Comparison of ENCODE assay signal across 18 mouse cellular contexts in genomic region chr11:77464684-77465083, GRCm38 (mm10). TPM values are rescaled to one million over a fixed set of nuclear protein-coding genes. Genes with fewer than 3 reads are reported as not detected.
DNase-seq lines count a peak whose midpoint lies in the region; ATAC-seq and TF ChIP-seq lines count a peak whose summit lies in the region.
"Had no signal": no experiment of that assay in that cellular context is flagged by ENCODE, and none has a peak within 500 bp of the region (broad histone marks: within the 10 kb centered on the region; RNA-seq: fewer than 3 reads in every experiment).

No protein-coding gene starts in this region.

- 29% methylated on average over 4 of the region's 4 CpGs for WGBS in lung, postnatal 0 days

- no peaks in the 10 kb centered on the region for H3K9me3 ChIP-seq in lung, postnatal 0 days (ENCODE audit: low read length)
- H3K9me3 ChIP-seq: intestine, embryonic 15.5 days; liver, embryonic 13.5 days; neural tube, embryonic 12.5 days had no signal

- peak; percentile 69 for DNase-seq in lung, postnatal 0 days (ENCODE audit: low spot score)
- DNase-seq in lung, postnatal 10 days, result no peak
- peak; percentile 51 for DNase-seq in NIH3T3 (ENCODE audit: low read depth)
- DNase-seq in brain, adult 2 months (ENCODE audit: low read depth, low spot score), result peak; percentile 59
- peak; percentile 68 to 77 for DNase-seq in heart, postnatal 10 days
- no peak for DNase-seq in testis, postnatal 14 days (ENCODE audit: low spot score)
- no peak for DNase-seq in frontal cortex, postnatal 25 days (ENCODE audit: low spot score in 2 of 2)
- DNase-seq in thymus, postnatal 14 days, result no peak
- DNase-seq: cerebellum, adult 2 months; gastrocnemius, postnatal 25 days; kidney, postnatal 10 days; liver, embryonic 13.5 days; midbrain, embryonic 14.5 days had no signal

- H3K4me2 ChIP-seq in lung, postnatal 0 days (replicated peaks; ENCODE audit: low read depth, low read length), result no peak overlapping the region
- H3K4me2 ChIP-seq: intestine, embryonic 15.5 days; liver, embryonic 13.5 days; neural tube, embryonic 12.5 days had no signal

- intact Hi-C loops in heart, postnatal 10 days (cut with DNase I), result loop anchor here (2.0 to 5.0 kb wide), 3 partner anchors 22 to 247 kb away; partner anchors contain the start of gene Ssh2

- no peak overlapping the region for H3K4me3 ChIP-seq in lung, postnatal 0 days (ENCODE audit: low read depth, low read length)
- H3K4me3 ChIP-seq: erythroblast, embryonic 14.5 days; intestine, embryonic 15.5 days; liver, embryonic 13.5 days; neural tube, embryonic 12.5 days had no signal

- H3K36me3 ChIP-seq in lung, postnatal 0 days (ENCODE audit: insufficient read depth, low read length), result no peaks in the 10 kb centered on the region
- H3K36me3 ChIP-seq: intestine, embryonic 15.5 days; liver, embryonic 13.5 days; neural tube, embryonic 12.5 days had no signal

- no peak overlapping the region for H3K27ac ChIP-seq in lung, postnatal 0 days (ENCODE audit: low read length)
- H3K27ac ChIP-seq: intestine, embryonic 15.5 days; liver, embryonic 13.5 days; macrophage; neural tube, embryonic 12.5 days had no signal

- no peak for TF ChIP-seq CTCF in lung, postnatal 0 days (IDR thresholded peaks at IDR 0.05)

- H3K9ac ChIP-seq in lung, postnatal 0 days (replicated peaks; ENCODE audit: low read depth), result no peak overlapping the region
- H3K9ac ChIP-seq: intestine, embryonic 15.5 days; liver, embryonic 13.5 days; neural tube, embryonic 12.5 days had no signal

- H3K4me1 ChIP-seq in lung, postnatal 0 days (ENCODE audit: insufficient read depth, low read depth, low read length), result peaks cover 6% of the 10 kb centered on the region; the same call in 1 of the 2 replicates

- TF ChIP-seq EP300 in lung, postnatal 0 days (IDR thresholded peaks at IDR 0.05), result no peak

- ATAC-seq in lung, postnatal 0 days, result peak; percentile 26; the same call in 1 of the 2 replicates
- ATAC-seq: forebrain, embryonic 16.5 days; intestine, embryonic 15.5 days had no signal

- peaks cover 27% of the 10 kb centered on the region; the same call in 1 of the 2 replicates for H3K27me3 ChIP-seq in lung, postnatal 0 days (replicated peaks; ENCODE audit: insufficient read depth, low read length)

RNA-seq across cellular contexts. Expression of gene Coro6, which starts 2.5 kb away (rescaled TPM):
- polyA plus RNA-seq in lung, postnatal 0 days (2015; fragmentation: Nextera tagmentation; extraction: Ambion mirVana), result 0.26 and 0.45 TPM in 2 replicates
- 100 to 1,000 TPM; 196 to 202 TPM for total RNA-seq in heart, postnatal 10 days (2021)
- polyA plus RNA-seq: erythroblast, embryonic 14.5 days; forebrain, embryonic 16.5 days; macrophage had no signal

RNA-seq across cellular contexts. Expression of gene Ankrd13b, which starts 24.8 kb away (rescaled TPM):
- polyA plus RNA-seq in lung, postnatal 0 days (2015; fragmentation: Nextera tagmentation; extraction: Ambion mirVana), result 1.9 and 2.2 TPM in 2 replicates
- total RNA-seq in heart, postnatal 10 days (2021), result 10 to 100 TPM; 12.8 to 15.0 TPM

RNA-seq across cellular contexts. Expression of gene Git1, which starts 28.7 kb away (rescaled TPM):
- polyA plus RNA-seq in lung, postnatal 0 days (2015; fragmentation: Nextera tagmentation; extraction: Ambion mirVana), result 12.3 and 12.6 TPM in 2 replicates
- total RNA-seq in heart, postnatal 10 days (2021), result 10 to 100 TPM; 64.5 to 65.1 TPM

RNA-seq across cellular contexts. Expression of gene Abhd15, which starts 50.2 kb away (rescaled TPM):
- polyA plus RNA-seq in lung, postnatal 0 days (2015; fragmentation: Nextera tagmentation; extraction: Ambion mirVana), result 4.1 and 4.3 TPM in 2 replicates
- 1 to 10 TPM; 1.7 to 4.5 TPM for total RNA-seq in heart, postnatal 10 days (2021)

RNA-seq across cellular contexts. Expression of gene Trp53i13, which starts 51.1 kb away (rescaled TPM):
- polyA plus RNA-seq in lung, postnatal 0 days (2015; fragmentation: Nextera tagmentation; extraction: Ambion mirVana), result 27.4 and 32.9 TPM in 2 replicates
- total RNA-seq in heart, postnatal 10 days (2021), result 10 to 100 TPM; 11.8 to 12.9 TPM

Comparison
In these comparisons a context has a peak if more than half of its experiments do, and no peak if none do; other contexts are left out.
1. DNase-seq: peak in lung, postnatal 0 days (single experiment), NIH3T3 (single experiment), brain, adult 2 months (single experiment) and heart, postnatal 10 days (2 of 2); none in lung, postnatal 10 days (single experiment), testis, postnatal 14 days (single experiment), frontal cortex, postnatal 25 days (0 of 2) and thymus, postnatal 14 days (single experiment).